ENCODE assay signal across 8 mouse cellular contexts in genomic region chr1:80180767-80181413, GRCm38 (mm10). TPM values are rescaled to one million over a fixed set of nuclear protein-coding genes. Genes with fewer than 3 reads are reported as not detected.
DNase-seq lines count a peak whose midpoint lies in the region; ATAC-seq and TF ChIP-seq lines count a peak whose summit lies in the region.

No protein-coding gene starts in this region.

- TF ChIP-seq CTCF in CH12.LX (conservative IDR thresholded peaks at IDR 0.05 in 1 of 2, IDR thresholded peaks at IDR 0.05 in 1 of 2; ENCODE audit: low read depth in 2 of 2, low read length in 2 of 2): peak; percentile 65 to 93
- peak; percentile 88 for TF ChIP-seq CTCF in liver, postnatal 0 days (IDR thresholded peaks at IDR 0.05; ENCODE audit: low read depth)

- peak; percentile 45; the same call in 1 of the 2 replicates for ATAC-seq in forebrain, embryonic 11.5 days (replicated peaks; ENCODE audit: low FRiP score)
- no peak for ATAC-seq in liver, postnatal 0 days
- ATAC-seq in neural tube, embryonic 15.5 days (ENCODE audit: low FRiP score): peak; percentile 67

- 42% methylated on average over 13 of the region's 13 CpGs for WGBS in forebrain, embryonic 11.5 days
- WGBS in liver, postnatal 0 days (ENCODE audit: insufficient replicate concordance): 41% methylated on average over 13 of the region's 13 CpGs
- WGBS in neural tube, embryonic 15.5 days: 36% methylated on average over 13 of the region's 13 CpGs

- H3K27me3 ChIP-seq in CH12.LX (replicated peaks): no peaks in the 10 kb centered on the region
- no peaks in the 10 kb centered on the region for H3K27me3 ChIP-seq in forebrain, embryonic 11.5 days (ENCODE audit: control insufficient read depth, insufficient read depth, low read length)
- H3K27me3 ChIP-seq in liver, postnatal 0 days (ENCODE audit: insufficient read depth, low read length): no peaks in the 10 kb centered on the region
- H3K27me3 ChIP-seq in neural tube, embryonic 15.5 days (replicated peaks): no peaks in the 10 kb centered on the region

- peak; percentile 98 for TF ChIP-seq RAD21 in CH12.LX (IDR thresholded peaks at IDR 0.05; ENCODE audit: low read depth, low read length)

- H3K9ac ChIP-seq in CH12.LX (ENCODE audit: insufficient read depth, low read depth): no peak overlapping the region
- no peak overlapping the region for H3K9ac ChIP-seq in forebrain, embryonic 11.5 days (ENCODE audit: low read length)
- H3K9ac ChIP-seq in liver, postnatal 0 days (replicated peaks): no peak overlapping the region
- H3K9ac ChIP-seq in neural tube, embryonic 15.5 days (replicated peaks): no peak overlapping the region

- in situ Hi-C loops in CH12.LX (cut with MboI; ENCODE audit: low pct_ligation_motif_present, low pct_unique_long_range_greater_than_20kb, low sequenced_read_pairs): loop anchor here (10.0 kb wide), 1 partner anchor 234 kb away; no protein-coding TSS in a partner anchor

- DNase-seq in B cell, adult 2 months: peak; percentile 73 to 75
- peak; percentile 76 for DNase-seq in CH12.LX (ENCODE audit: extremely low read depth)
- DNase-seq in c-Kit-positive CD71-positive TER-119-negative erythroid progenitor cells, embryonic 14.5 days (ENCODE audit: low read depth): peak; percentile 30
- peak; percentile 58 for DNase-seq in forebrain, embryonic 11.5 days (ENCODE audit: low spot score)
- DNase-seq in induced T-regulatory cell, adult 2 months (ENCODE audit: low read depth): peak; percentile 84
- peak; percentile 52 for DNase-seq in liver, postnatal 0 days
- DNase-seq in yolk sac, embryonic 10.5 days (ENCODE audit: low spot score): peak; percentile 26

- no peak overlapping the region for H3K4me2 ChIP-seq in CH12.LX (ENCODE audit: insufficient read depth, low read depth, poor library complexity, severe bottlenecking)
- no peak overlapping the region for H3K4me2 ChIP-seq in forebrain, embryonic 11.5 days (ENCODE audit: low read depth, low read length, severe bottlenecking)
- H3K4me2 ChIP-seq in liver, postnatal 0 days (ENCODE audit: low read depth, low read length): no peak overlapping the region
- H3K4me2 ChIP-seq in neural tube, embryonic 15.5 days: peak overlapping the region; percentile 22; the same call in 1 of the 2 replicates

- no peak overlapping the region for H3K4me3 ChIP-seq in CH12.LX (replicated peaks in 1 of 3; ENCODE audit: low read depth in 2 of 3, low read length in 2 of 3, poor library complexity in 1 of 3)
- no peak overlapping the region for H3K4me3 ChIP-seq in forebrain, embryonic 11.5 days (ENCODE audit: low read depth, low read length)
- no peak overlapping the region for H3K4me3 ChIP-seq in liver, postnatal 0 days (ENCODE audit: low read depth, low read length)
- no peak overlapping the region for H3K4me3 ChIP-seq in neural tube, embryonic 15.5 days (replicated peaks)

- H3K36me3 ChIP-seq in CH12.LX (replicated peaks in 1 of 2; ENCODE audit: control insufficient read depth in 1 of 2, insufficient read depth in 1 of 2, low read length in 1 of 2): no peaks in the 10 kb centered on the region
- H3K36me3 ChIP-seq in forebrain, embryonic 11.5 days (ENCODE audit: control insufficient read depth, insufficient read depth, low read length): no peaks in the 10 kb centered on the region
- no peaks in the 10 kb centered on the region for H3K36me3 ChIP-seq in liver, postnatal 0 days (replicated peaks; ENCODE audit: insufficient read depth, low read length)
- H3K36me3 ChIP-seq in neural tube, embryonic 15.5 days: no peaks in the 10 kb centered on the region

- peaks cover 2% of the 10 kb centered on the region for H3K9me3 ChIP-seq in CH12.LX (replicated peaks; ENCODE audit: low read length)
- no peaks in the 10 kb centered on the region for H3K9me3 ChIP-seq in forebrain, embryonic 11.5 days (ENCODE audit: control insufficient read depth, low read length)
- H3K9me3 ChIP-seq in liver, postnatal 0 days (ENCODE audit: low read length): no peaks in the 10 kb centered on the region
- no peaks in the 10 kb centered on the region for H3K9me3 ChIP-seq in neural tube, embryonic 15.5 days (replicated peaks)

- H3K4me1 ChIP-seq in CH12.LX (ENCODE audit: control insufficient read depth in 1 of 2, insufficient read depth in 2 of 2): peaks cover 6 to 9% of the 10 kb centered on the region in 2 experiments; a peak in 3 of 4 replicates
- H3K4me1 ChIP-seq in forebrain, embryonic 11.5 days (replicated peaks; ENCODE audit: control insufficient read depth, insufficient read depth, low read length): no peaks in the 10 kb centered on the region
- no peaks in the 10 kb centered on the region for H3K4me1 ChIP-seq in liver, postnatal 0 days (ENCODE audit: insufficient read depth)
- H3K4me1 ChIP-seq in neural tube, embryonic 15.5 days: no peaks in the 10 kb centered on the region

- no peak for TF ChIP-seq EP300 in CH12.LX (IDR thresholded peaks at IDR 0.05; ENCODE audit: low read length)
- no peak for TF ChIP-seq EP300 in liver, postnatal 0 days (IDR thresholded peaks at IDR 0.05; ENCODE audit: low read depth)

- no peak overlapping the region for H3K27ac ChIP-seq in CH12.LX (ENCODE audit: insufficient read depth, low read depth)
- H3K27ac ChIP-seq in forebrain, embryonic 11.5 days (ENCODE audit: low read depth, low read length): no peak overlapping the region
- no peak overlapping the region for H3K27ac ChIP-seq in liver, postnatal 0 days (ENCODE audit: low read depth)
- no peak overlapping the region for H3K27ac ChIP-seq in neural tube, embryonic 15.5 days (replicated peaks)

- TF ChIP-seq POLR2A in CH12.LX (IDR thresholded peaks at IDR 0.05; ENCODE audit: low read depth, low read length): no peak

- H3K79me2 ChIP-seq in CH12.LX (replicated peaks; ENCODE audit: control insufficient read depth, extremely low read depth, insufficient read depth, poor library complexity, severe bottlenecking): no peaks in the 10 kb centered on the region

- dilution Hi-C loops in CH12.LX (cut with MboI; ENCODE audit: extremely low pct_ligation_motif_present, extremely low pct_unique_long_range_greater_than_20kb, low sequenced_read_pairs): no loop called here

TF ChIP-seq in CH12.LX, 34 proteins besides CTCF, POLR2A, EP300 and RAD21:
- TF ChIP-seq ZC3H11A (IDR thresholded peaks at IDR 0.05; ENCODE audit: low read depth, low read length): peak; percentile 85
- TF ChIP-seq POLR2AphosphoS2 (IDR thresholded peaks at IDR 0.05; ENCODE audit: low read depth, low read length): no peak
- TF ChIP-seq SMC3 (IDR thresholded peaks at IDR 0.05; ENCODE audit: low read depth, low read length): peak; percentile 92
- TF ChIP-seq PAX5 (IDR thresholded peaks at IDR 0.05; ENCODE audit: low read length): no peak
- no peak for TF ChIP-seq ETS1 (conservative IDR thresholded peaks at IDR 0.05; ENCODE audit: low read depth, low read length)

RNA-seq across cellular contexts. Expression of gene Fam124b, which starts 37.4 kb away (rescaled TPM):
- total RNA-seq in CH12.LX (2012; rRNA removed): 2.5 and 3.4 TPM in 2 replicates
- 1.6 and 1.7 TPM in 2 replicates for total RNA-seq in CH12.LX (2014; rRNA removed)
- polyA plus RNA-seq in CH12.LX (2012; ENCODE audit: insufficient read length, low read depth): 3.7 and 4.9 TPM in 2 replicates
- 0.48 and 0.72 TPM in 2 replicates for polyA plus RNA-seq in forebrain, embryonic 11.5 days (2014; fragmentation: Nextera tagmentation; extraction: Ambion mirVana)
- not detected in 2 replicates for polyA plus RNA-seq in liver, postnatal 0 days (2015; fragmentation: Nextera tagmentation; extraction: Ambion mirVana)
- polyA plus RNA-seq in neural tube, embryonic 15.5 days (2015; fragmentation: Nextera tagmentation; extraction: Ambion mirVana): 0.69 and 1.0 TPM in 2 replicates

Comparison
In these comparisons a context has a peak if more than half of its experiments do, and no peak if none do; other contexts are left out.
1. DNase-seq: peak in every context shown above with its lines; median percentile 84 in induced T-regulatory cell, adult 2 months; 76 in CH12.LX; 74 in B cell, adult 2 months; 58 in forebrain, embryonic 11.5 days; 52 in liver, postnatal 0 days; 30 in c-Kit-positive CD71-positive TER-119-negative erythroid progenitor cells, embryonic 14.5 days; 26 in yolk sac, embryonic 10.5 days.